Mouse (Mus musculus): Measurements from ENCODE around the gene Fmnl2. TPM values are rescaled to one million over a fixed set of nuclear protein-coding genes. Genes with fewer than 3 reads are reported as not detected.

The Fmnl2 gene
- total RNA-seq, 2 experiments from 2014 or later = 0.35 to 0.70 TPM

DNA sequence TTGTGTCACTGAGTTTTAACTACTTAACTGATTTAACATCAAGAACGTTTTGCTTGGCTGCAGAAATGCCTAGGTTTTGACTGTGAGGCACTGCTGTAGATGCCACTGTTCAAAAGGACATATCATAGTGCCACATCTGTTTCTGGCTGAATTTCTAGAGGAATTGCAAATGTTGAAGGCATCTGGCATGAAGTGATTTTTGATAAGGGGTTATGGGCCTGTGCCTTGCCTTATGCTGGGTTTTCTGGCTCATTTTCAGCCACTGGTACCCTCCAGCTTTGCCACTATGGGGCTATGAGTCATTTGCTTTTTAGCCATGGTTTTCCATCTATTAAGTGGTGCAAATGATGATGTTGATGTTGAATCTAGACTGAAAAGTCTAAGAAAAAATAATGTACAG lies 117.1 kb downstream of the Fmnl2 start:
- no peak for ATAC-seq (replicated peaks; ENCODE audit: low FRiP score, low TSS enrichment, poor library complexity, severe bottlenecking)

DNA sequence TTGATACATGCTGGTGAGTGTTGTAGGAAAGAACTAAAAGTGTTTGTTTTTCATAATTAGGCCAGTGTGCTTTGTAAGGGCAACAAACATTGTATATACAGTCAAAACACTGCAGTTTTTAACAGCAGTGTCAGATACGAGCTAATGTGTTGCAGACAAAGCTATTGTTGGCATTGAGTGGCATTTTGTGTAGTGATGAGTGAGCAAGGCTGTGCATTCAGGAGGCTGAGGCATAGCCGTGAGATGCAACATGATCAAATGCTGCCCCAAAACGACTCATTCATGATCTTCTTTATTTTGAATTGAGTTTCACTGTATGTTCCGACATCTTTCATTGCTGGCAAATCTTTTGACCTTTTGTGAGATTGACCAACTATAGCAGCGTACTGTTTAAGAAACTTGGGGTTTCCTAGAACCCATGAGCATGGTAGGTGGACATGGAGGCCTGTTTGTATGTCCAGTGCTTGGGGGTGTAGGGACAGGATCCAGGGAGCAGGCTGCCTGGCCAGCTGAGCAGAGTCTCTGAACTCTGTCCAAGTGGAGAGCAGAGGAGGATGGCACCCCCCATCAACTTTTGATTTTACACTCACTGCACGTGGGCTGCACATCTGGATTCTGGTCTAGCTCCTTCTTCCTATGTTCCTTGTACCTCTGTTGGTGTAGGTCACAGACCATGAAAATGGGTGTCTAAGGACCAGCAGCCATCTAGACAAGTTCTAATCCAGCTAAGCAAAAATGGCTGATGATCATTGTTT lies 120.4 kb downstream of the Fmnl2 start:
- no peak for ATAC-seq (replicated peaks; ENCODE audit: low FRiP score, low TSS enrichment, poor library complexity, severe bottlenecking)

DNA sequence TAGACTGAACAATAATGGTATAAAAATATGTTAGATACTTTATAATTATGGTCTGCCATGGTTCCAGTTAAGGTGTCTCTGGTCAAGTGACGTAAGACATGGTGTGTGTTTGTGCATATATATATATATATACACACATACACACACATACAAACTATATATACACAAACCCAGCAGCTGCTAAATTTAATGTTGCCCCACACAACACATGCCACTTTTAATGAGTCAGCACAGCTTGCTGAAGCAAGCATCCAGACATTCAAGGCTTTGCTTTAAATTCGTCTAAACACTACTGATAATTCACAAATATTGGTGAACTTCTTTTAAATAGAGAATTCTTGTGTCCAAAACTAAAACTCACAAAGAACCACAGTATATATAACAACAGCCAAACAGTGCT lies 121.1 kb downstream of the Fmnl2 start:
- no peak for ATAC-seq (replicated peaks; ENCODE audit: low FRiP score, low TSS enrichment, poor library complexity, severe bottlenecking)

DNA sequence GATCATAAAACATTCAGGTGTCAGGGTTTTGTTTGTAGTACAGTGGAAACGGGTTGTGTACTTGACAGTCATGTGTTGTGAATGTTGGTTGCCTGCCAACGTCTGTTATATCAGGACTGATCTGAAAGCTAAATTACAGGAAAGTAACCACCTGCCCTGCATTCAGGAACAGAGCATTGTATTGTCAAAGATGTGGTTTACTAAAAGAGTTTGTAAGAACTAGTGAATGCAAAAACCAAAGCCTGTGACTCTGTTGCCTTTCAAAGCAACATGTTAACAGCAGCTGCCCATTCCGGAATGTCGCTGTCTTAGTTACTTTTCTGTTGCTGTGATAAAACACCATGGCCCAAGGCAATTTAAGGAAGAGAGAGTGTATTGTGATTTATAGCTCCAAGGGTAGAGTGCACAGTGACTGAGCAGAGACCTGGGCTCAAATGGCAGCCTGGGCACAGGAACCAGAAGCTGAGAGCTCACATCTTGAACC lies 121.7 kb downstream of the Fmnl2 start:
- no peak for ATAC-seq (replicated peaks; ENCODE audit: low FRiP score, low TSS enrichment, poor library complexity, severe bottlenecking)

DNA sequence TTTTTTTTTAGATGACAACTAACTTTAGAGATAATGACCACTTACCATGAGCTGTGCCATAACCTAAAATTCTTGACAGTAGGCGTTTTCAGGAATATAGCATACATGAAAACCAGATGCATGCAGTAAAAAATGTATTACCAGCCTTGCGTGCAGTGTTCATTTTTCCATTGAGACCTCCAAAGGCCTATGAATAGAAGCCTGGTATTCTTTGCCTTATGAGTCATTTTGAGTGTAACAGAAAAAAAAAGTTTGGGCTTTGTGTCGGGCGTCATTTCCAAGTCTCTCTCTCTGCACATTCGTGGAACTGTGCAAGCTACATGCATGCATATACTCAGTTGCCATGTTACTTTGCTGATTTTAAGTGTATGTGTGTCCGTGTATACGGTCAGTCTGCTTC lies 123.5 kb downstream of the Fmnl2 start:
- ATAC-seq (replicated peaks; ENCODE audit: low FRiP score, low TSS enrichment, poor library complexity, severe bottlenecking) = no peak

DNA sequence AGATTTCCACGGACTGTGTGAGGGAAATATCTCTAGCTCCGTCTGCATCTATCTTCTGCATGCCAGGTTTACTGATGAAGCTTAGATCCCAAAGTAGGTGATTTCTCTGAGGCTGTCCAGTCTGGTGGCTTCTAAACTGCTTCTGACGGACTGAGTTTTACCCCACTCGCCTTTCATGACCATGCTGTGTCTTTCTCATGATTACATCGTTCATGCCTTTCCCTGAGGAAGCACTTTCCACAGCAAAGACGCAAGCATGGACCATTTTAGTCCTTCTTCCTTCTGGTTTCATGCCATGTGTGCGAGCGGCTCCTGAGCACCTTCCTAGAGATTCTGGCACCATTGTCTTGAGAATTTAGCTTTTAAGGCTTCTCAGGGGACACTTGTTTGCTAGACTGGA lies 123.9 kb downstream of the Fmnl2 start:
- no peak for ATAC-seq (replicated peaks; ENCODE audit: low FRiP score, low TSS enrichment, poor library complexity, severe bottlenecking)

DNA sequence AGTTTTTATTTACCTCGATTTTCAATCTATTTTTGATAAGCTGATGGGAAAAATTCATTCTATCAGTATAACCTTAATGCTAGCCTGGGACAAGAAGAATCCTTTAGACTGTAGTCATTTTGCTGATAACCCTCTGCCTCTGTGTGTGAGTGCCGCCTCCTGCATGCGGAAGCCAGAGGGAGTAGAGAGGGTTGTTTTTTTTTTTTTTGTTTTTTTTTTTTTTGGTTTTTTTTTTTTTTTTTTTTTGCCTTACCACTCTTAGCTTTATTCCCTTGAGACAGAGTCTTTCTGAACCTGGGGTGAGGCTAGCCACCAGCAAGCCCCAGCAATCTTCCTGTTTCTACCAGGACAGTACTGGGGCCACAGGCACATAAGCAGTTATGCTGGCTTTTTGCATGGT lies 124.8 kb downstream of the Fmnl2 start:
- no peak for ATAC-seq (replicated peaks; ENCODE audit: low FRiP score, low TSS enrichment, poor library complexity, severe bottlenecking)

DNA sequence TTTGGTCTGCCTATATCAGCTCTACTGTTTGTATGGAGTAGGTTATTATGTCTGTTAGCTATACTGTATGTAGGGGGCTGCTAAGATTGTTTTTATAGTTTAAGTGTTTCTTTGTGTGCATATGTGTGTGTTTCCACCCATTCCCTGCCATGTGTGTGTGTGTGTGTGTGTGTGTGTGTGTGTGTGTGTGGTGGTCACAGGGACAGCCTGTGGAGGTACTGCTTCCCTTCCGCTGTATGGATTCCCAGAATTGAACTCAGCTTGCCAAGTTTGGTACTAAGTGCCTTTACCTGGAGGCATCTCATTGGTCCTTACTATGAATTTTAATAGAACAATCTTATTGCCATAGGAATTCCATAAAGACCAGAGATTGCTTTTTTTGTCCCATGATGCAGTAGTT lies 126.9 kb downstream of the Fmnl2 start:
- no peak for ATAC-seq (replicated peaks; ENCODE audit: low FRiP score, low TSS enrichment, poor library complexity, severe bottlenecking)

DNA sequence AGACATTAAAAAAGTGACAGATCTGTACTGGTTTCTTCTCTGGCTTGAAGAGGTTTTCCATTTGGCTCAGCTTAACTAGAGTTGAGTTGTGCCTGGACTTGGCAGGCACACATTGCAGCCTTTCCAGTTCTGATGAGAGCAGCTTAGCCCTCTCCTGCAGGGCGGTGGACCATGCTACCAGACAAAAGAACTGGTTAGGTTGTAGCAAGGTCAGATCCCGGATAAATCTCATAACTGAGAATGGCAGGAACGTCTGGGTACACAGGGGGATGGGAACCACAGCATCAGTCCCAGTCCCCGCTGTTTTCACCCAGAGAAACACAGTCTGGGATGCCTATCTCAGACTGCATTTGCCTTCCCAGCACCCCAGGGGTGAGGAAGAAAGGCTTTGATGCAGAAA lies 127.5 kb downstream of the Fmnl2 start:
- no peak for ATAC-seq (replicated peaks; ENCODE audit: low FRiP score, low TSS enrichment, poor library complexity, severe bottlenecking)

DNA sequence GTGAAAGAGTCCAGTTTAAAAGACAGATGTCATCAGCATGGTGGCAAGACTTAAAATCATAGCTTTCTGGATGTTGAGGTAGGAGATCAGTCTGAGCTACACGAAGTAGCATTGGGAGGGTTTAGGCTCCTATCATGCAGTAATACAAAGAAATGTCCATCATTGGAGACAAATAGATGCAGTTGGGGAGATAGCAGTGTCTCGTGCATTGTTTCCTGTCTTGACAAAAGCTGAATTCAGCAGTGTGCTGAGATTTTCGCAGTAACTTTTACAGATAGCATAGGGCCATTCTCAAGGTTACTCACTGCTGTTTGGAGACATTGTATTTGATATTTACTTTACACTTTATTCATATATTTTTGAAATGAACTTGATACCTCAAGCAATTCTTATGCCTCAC lies 128.7 kb downstream of the Fmnl2 start:
- no peak for ATAC-seq (replicated peaks; ENCODE audit: low FRiP score, low TSS enrichment, poor library complexity, severe bottlenecking)

DNA sequence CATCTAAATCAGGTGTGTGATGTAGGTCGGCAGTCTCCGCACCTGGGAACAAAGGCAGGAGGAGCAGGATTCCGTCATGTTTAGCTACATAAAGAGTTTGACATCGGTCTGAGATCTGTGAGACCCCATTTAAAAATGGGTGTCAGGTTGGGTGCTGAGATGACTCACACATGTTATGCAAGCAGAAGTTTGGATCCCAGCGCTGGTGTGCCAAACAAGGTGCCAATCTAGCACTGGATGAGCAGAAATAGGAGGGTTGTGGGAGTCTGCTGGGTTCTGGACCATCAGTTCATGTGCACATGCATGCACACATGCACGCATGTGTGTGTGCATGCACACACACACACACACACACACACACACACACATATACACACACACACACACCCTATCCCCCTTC lies 129.4 kb downstream of the Fmnl2 start:
- ATAC-seq (replicated peaks; ENCODE audit: low FRiP score, low TSS enrichment, poor library complexity, severe bottlenecking) = no peak

DNA sequence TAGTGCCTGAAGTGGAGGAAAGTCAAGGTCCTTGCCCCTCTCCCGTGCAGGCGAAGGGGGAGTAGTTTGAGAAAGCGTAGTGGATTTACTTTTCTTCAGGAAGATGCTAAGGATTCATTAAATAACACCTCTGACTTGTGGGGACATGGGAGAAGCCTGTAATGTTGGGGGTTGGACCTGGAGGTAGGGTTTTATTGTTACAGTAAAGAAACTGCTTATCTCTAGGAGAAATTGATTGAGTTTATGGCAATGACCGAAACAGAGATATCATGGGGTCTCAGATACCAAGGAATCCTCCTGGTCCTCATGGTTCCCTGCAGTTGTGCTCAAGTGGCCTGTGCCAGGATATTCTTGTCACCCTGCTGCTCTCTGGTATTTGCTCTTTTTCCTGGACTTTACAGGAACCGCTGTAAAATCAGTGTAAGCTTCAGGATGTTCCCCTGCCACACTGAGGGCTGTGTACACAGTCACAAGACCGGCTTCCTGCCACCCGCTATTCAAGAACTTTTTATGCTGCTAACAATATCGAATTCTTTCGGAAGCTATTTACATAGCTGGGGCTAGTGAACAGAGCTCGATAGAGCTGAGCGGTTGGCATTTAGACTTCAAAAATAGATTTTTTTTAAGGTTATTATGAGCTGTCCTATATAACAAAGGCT lies 130.1 kb downstream of the Fmnl2 start:
- ATAC-seq (replicated peaks; ENCODE audit: low FRiP score, low TSS enrichment, poor library complexity, severe bottlenecking) = no peak

DNA sequence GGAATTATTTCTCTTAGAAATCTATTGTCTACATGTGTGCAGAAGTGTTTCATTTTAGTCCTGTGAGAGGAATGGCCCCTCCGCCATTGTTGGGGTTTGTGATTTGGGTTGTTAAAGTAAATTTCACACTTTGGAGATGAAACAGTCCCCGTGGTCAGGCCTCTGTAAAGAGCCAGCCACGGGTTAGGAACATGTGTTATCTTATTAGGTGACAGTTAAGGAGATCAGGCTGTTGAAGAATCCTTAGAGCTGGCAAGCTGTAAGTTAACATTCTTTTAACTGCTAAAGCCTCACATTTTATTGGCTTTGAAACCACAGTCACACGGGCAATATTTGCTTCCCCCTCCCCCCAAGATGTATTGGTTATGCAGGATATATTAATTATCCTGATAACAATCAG lies 131.7 kb downstream of the Fmnl2 start:
- no peak for ATAC-seq (replicated peaks; ENCODE audit: low FRiP score, low TSS enrichment, poor library complexity, severe bottlenecking)

DNA sequence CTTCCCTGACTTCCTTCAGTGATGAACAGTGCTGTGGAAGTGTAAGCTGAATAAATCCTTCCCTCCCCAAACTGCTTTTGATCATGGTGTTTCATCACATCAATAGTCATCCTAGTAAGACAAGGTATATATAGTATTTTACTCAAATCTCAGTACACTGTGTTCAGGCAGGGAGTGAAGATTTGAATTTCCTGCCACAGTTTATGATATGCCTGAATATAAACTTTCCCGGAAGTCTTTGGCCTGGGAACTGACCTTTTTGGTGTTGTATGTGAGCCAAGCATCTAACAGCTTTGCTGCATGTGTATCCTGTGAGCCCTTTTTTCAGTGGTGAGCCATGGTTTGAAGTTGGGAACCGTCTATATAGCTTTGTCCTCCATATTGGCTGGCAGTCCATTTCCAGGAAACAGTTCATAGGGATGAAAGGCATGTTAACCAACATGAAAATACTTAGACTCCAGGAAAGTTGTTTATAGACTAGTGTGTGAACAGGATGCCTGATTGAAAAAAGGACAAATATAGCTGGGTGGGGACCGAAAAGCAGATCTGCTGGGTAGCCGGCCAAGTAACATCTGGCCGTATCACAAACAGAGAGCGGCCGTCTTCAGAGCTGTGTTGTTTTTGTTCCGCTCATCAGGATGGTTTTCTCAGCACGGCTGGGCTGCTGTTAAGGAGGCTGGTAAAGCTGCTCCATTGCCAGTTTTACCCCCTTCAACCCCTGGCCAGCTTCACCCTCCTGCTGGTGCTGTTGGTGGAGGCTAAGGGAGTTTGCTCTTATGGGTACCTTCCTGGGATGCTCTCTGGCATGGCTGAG lies 133.4 kb downstream of the Fmnl2 start:
- no peak for ATAC-seq (replicated peaks; ENCODE audit: low FRiP score, low TSS enrichment, poor library complexity, severe bottlenecking)

DNA sequence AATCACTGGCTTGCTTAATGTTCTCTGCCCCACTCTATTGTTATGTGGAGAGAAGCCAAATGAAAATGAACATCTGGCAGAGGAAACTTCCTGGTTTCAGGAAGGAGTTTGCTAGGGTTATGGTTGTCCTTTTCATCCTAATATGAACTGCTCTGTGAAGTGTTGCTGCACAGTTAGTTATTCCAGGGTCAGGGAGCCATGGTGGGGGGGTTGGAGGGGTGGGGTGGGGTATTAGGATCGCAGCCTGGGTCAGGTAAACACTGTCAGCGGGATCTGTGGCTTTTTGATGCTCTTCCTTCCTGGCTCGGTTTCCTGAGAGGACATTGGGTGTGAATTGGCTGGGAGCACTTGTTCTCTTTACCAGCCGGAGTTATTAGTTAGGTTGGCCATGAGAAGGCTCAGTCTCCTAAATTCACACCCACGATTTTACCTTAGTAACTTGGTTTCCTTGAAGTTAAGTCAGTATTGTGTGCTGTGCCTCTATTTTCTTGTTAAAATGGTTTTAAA lies 134.1 kb downstream of the Fmnl2 start:
- ATAC-seq (replicated peaks; ENCODE audit: low FRiP score, low TSS enrichment, poor library complexity, severe bottlenecking) = no peak

DNA sequence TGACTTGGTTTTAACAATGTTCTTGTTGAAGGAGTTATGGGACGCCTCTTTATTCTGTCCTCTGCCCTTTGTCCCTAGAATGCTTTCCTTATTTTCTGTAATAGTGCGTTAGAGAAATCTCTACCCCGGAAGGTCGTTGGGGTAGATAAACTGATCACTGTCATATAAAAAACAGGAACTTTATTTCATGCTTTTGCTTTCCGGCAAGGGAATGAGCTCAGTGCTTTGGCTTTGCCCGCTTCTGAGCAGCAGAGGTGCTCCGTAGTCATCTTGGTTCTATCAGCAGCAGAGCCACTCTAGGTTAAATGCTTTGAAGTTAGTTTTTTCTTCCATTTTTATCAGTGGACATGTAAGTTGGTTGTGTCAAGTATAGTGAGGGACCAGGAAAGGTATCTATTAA lies 135.6 kb downstream of the Fmnl2 start:
- no peak for ATAC-seq (replicated peaks; ENCODE audit: low FRiP score, low TSS enrichment, poor library complexity, severe bottlenecking)

DNA sequence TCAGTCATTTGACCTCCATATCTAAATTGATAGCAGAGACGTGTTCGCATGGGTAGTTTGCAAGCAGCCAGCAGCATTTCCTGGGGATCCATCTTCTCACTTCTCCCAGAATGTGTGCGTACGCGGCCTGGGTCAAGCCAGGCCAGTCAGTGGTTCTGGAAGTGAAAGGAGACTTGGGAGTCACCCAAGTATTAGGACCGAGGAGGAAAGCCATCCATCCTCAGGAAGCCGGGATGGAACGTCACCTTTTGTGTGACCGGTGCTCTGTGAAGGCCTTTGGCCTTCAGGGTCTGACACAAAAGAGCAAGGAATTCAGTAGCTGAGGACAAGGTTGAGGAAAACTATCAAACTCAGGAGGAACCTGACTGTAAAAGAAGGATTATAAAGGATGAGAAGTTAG lies 136.9 kb downstream of the Fmnl2 start:
- no peak for ATAC-seq (replicated peaks; ENCODE audit: low FRiP score, low TSS enrichment, poor library complexity, severe bottlenecking)

DNA sequence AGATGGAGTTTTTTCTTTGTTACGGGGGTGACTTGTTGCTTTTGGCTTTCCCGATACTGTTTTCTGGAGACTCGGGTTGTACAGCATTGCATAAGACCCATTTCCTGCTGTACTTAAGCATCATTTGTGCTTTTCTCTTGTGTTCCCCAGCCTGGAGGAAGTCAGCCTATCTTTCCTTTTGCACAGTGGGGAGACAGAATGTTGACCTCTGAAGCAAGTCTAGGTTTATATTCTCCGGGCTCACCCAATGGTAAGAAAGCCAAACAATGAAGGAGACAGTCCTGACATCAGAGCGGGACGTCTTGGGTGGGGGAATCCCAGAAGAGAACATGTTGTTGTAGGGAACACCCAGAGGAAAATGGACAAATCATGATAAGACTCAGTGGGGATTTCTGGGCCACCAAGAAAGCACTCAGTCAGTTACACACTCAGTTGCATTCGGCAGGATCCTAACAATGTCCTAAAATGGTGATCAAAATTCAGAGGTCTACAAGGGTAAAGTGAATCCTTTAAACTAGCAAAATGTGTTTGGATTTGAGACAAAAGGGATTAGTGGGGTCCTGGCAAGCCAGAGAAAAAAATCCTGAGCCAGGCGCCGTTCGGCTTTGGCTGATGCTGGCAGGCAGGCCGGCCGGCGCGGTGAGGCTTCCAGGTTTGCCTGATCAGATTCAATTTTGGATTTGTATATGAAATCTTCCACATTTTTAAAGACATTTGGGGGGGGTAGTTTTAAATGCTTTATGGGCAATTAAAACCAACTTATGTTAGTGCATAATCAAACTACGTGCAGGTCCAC lies 140.5 kb downstream of the Fmnl2 start:
- no peak for ATAC-seq (replicated peaks; ENCODE audit: low FRiP score, low TSS enrichment, poor library complexity, severe bottlenecking)

DNA sequence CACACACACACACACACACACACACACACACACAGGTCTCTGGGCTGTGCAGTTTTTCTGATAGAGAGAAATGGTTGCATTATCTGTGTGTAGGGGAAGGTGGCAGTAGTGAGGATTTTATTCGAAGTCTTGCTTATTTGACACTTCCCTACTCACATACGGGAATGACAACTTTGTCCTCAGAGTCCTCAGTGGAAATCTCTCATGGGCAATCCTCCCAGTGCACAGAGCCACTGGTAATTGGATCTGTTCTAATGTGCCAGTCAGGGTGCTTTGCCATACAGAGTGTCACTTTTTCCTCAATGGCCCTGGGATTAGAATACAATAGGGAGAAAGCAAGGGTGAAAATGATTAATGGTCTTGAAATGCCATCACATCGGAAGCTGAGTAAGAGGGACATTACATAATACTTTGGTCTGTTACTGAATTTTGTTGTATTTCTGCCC lies 141.9 kb downstream of the Fmnl2 start:
- ATAC-seq (replicated peaks; ENCODE audit: low FRiP score, low TSS enrichment, poor library complexity, severe bottlenecking) = no peak
